Mouse (Mus musculus) hindbrain, embryonic 16.5 days (tissue): ENCODE measurements around the gene Prkar1b. TPM values are rescaled to one million over a fixed set of nuclear protein-coding genes. Genes with fewer than 3 reads are reported as not detected.
A peak's percentile ranks its signal among the peaks of the same experiment; 100 is the strongest.

ENCODE experiments used
- ATAC-seq: fragments of 200-750 bp; cut with Nextera tagmentation; 2 replicates; pipeline ENCODE4 v1.8.0; 2017; ENCODE audit warnings: moderate TSS enrichment, moderate library complexity
- H3K27ac ChIP-seq: fragments of 300-500 bp; sonication (generic); 2 replicates; pipeline ENCODE4 v1.5.1; 2014; ENCODE audit warnings: low read depth, mild to moderate bottlenecking, control low read depth, low read length, moderate library complexity
- H3K27me3 ChIP-seq: fragments of 300-500 bp; sonication (generic); replicated peaks from 2 replicates; pipeline ENCODE4 v1.6.1; 2014; ENCODE audit warnings: low read length; ENCODE audit not compliant: control insufficient read depth, insufficient read depth
- H3K36me3 ChIP-seq: fragments of 300-500 bp; sonication (generic); 2 replicates; pipeline ENCODE4 v1.6.1; 2014; ENCODE audit warnings: mild to moderate bottlenecking, low read length, moderate library complexity, mixed read lengths; ENCODE audit not compliant: control insufficient read depth, insufficient read depth
- H3K4me1 ChIP-seq: fragments of 300-500 bp; sonication (generic); 2 replicates; pipeline ENCODE4 v1.6.1; 2014; ENCODE audit warnings: low read depth, low read length; ENCODE audit not compliant: control insufficient read depth, insufficient read depth
- H3K4me2 ChIP-seq: fragments of 300-500 bp; sonication (generic); 2 replicates; pipeline ENCODE4 v1.6.1; 2014; ENCODE audit warnings: mild to moderate bottlenecking, low read length, control low read depth, moderate library complexity
- H3K4me3 ChIP-seq: fragments of 300-500 bp; sonication (generic); 2 replicates; pipeline ENCODE4 v1.5.1; 2014; ENCODE audit warnings: mild to moderate bottlenecking, low read length, control low read depth, moderate library complexity
- H3K9ac ChIP-seq: fragments of 300-500 bp; sonication (generic); 2 replicates; pipeline ENCODE4 v1.6.1; 2014; ENCODE audit warnings: low read depth, mild to moderate bottlenecking, control low read depth, low read length, moderate library complexity
- H3K9me3 ChIP-seq: fragments of 300-500 bp; sonication (generic); 2 replicates; pipeline ENCODE4 v1.6.1; 2014; ENCODE audit warnings: mild to moderate bottlenecking, low read length, moderate library complexity; ENCODE audit not compliant: control insufficient read depth
- WGBS: fragments of 180-500 bp; shearing (Covaris S2); extraction: QIAGEN DNeasy Blood & Tissue Kit; methylation state at CpG from one replicate; pipeline ENCODE4 v1.1.7; 2014; 5-methylcytosine and 5-hydroxymethylcytosine counted together
- polyA plus RNA-seq: library from polyadenylated mRNA; unstranded; fragments of >200 nt; fragmentation: Nextera tagmentation; extraction: Ambion mirVana; gene quantifications from 2 replicates; pipeline ENCODE4 v1.2.1, GENCODE M21; 2015

Gene Prkar1b
- polyA plus RNA-seq, 1 experiment from 2014 or later, result 332 TPM

- 0 out of 2 replicates have a peak, but pooled peaks cover 4% of the 10 kb centered on the region for H3K36me3 ChIP-seq
- no peaks in the 10 kb centered on the region for H3K27me3 ChIP-seq
- H3K9ac ChIP-seq, result no peak overlapping the region
- WGBS, result 34% methylated on average over 12 of the region's 12 CpGs
- peak; percentile 57 for ATAC-seq
- H3K27ac ChIP-seq, result peak overlapping the region; percentile 64
- peaks cover 10% of the 10 kb centered on the region for H3K4me1 ChIP-seq
- H3K4me2 ChIP-seq, result no peak overlapping the region
- no peaks in the 10 kb centered on the region for H3K9me3 ChIP-seq
- no peak overlapping the region for H3K4me3 ChIP-seq
Observed at GRCm38 (mm10) chr5:139098991-139099972, 50.5 kb downstream of the Prkar1b start.

- Histone ChIP-seq H3K4me3 (no peak overlapping the region), H3K9ac (no peak overlapping the region), H3K4me1 (peaks cover 10% of the 10 kb centered on the region), H3K4me2 (no peak overlapping the region), H3K36me3 (no peaks in the 10 kb centered on the region), H3K27me3 (no peaks in the 10 kb centered on the region), H3K9me3 (no peaks in the 10 kb centered on the region), H3K27ac (no peak overlapping the region)
- WGBS, result 83% methylated on average over 8 of the region's 8 CpGs
- no peak for ATAC-seq
Observed at GRCm38 (mm10) chr5:139095297-139096110, 54.3 kb downstream of the Prkar1b start.

GRCm38 (mm10) chr5:139093534-139093933 is 56.3 kb downstream of the Prkar1b start:
- no peak overlapping the region for H3K9ac ChIP-seq
- H3K27me3 ChIP-seq, result no peaks in the 10 kb centered on the region
- H3K27ac ChIP-seq, result no peak overlapping the region
- H3K9me3 ChIP-seq, result no peaks in the 10 kb centered on the region
- WGBS, result 76% methylated on average over 4 of the region's 4 CpGs
- no peaks in the 10 kb centered on the region; the same call in 1 of the 2 replicates for H3K4me1 ChIP-seq
- H3K36me3 ChIP-seq, result no peaks in the 10 kb centered on the region
- no peak overlapping the region for H3K4me3 ChIP-seq
- H3K4me2 ChIP-seq, result no peak overlapping the region
- no peak for ATAC-seq

GRCm38 (mm10) chr5:139091713-139092112 is 58.1 kb downstream of the Prkar1b start:
- H3K9ac ChIP-seq, result no peak overlapping the region
- no peaks in the 10 kb centered on the region for H3K27me3 ChIP-seq
- no peaks in the 10 kb centered on the region for H3K36me3 ChIP-seq
- no peak overlapping the region for H3K4me3 ChIP-seq
- ATAC-seq, result no peak
- no peak overlapping the region for H3K27ac ChIP-seq
- WGBS, result 87% methylated on average over 3 of the region's 3 CpGs
- no peaks in the 10 kb centered on the region for H3K4me1 ChIP-seq
- H3K4me2 ChIP-seq, result no peak overlapping the region
- no peaks in the 10 kb centered on the region for H3K9me3 ChIP-seq

- ATAC-seq, result no peak
- Histone ChIP-seq H3K4me3 (no peak overlapping the region), H3K36me3 (no peaks in the 10 kb centered on the region), H3K9ac (no peak overlapping the region), H3K4me1 (no peaks in the 10 kb centered on the region), H3K27ac (no peak overlapping the region), H3K9me3 (no peaks in the 10 kb centered on the region), H3K4me2 (no peak overlapping the region), H3K27me3 (no peaks in the 10 kb centered on the region)
- WGBS, result 80% methylated on average over 1 of the region's 1 CpGs
Observed at GRCm38 (mm10) chr5:139090162-139090561, 59.6 kb downstream of the Prkar1b start.

GRCm38 (mm10) chr5:139088173-139088572 is 61.6 kb downstream of the Prkar1b start:
- H3K4me2 ChIP-seq, result no peak overlapping the region
- 91% methylated on average over 5 of the region's 5 CpGs for WGBS
- no peak overlapping the region for H3K9ac ChIP-seq
- H3K4me3 ChIP-seq, result no peak overlapping the region
- H3K27ac ChIP-seq, result no peak overlapping the region
- H3K4me1 ChIP-seq, result no peaks in the 10 kb centered on the region
- H3K9me3 ChIP-seq, result no peaks in the 10 kb centered on the region
- ATAC-seq, result no peak
- no peaks in the 10 kb centered on the region for H3K27me3 ChIP-seq
- no peaks in the 10 kb centered on the region; the same call in 1 of the 2 replicates for H3K36me3 ChIP-seq

GRCm38 (mm10) chr5:139084831-139085519 is 64.8 kb downstream of the Prkar1b start:
- 79% methylated on average over 7 of the region's 7 CpGs for WGBS
- Histone ChIP-seq H3K36me3 (no peaks in the 10 kb centered on the region; the same call in 1 of the 2 replicates), H3K4me3 (no peak overlapping the region)

GRCm38 (mm10) chr5:139084302-139084701 is 65.5 kb downstream of the Prkar1b start:
- no peaks in the 10 kb centered on the region for H3K9me3 ChIP-seq
- no peak for ATAC-seq
- H3K9ac ChIP-seq, result no peak overlapping the region
- no peaks in the 10 kb centered on the region for H3K27me3 ChIP-seq
- no peak overlapping the region for H3K4me3 ChIP-seq
- 69% methylated on average over 6 of the region's 6 CpGs for WGBS
- H3K36me3 ChIP-seq, result no peaks in the 10 kb centered on the region; the same call in 1 of the 2 replicates
- no peak overlapping the region for H3K4me2 ChIP-seq
- no peaks in the 10 kb centered on the region for H3K4me1 ChIP-seq
- no peak overlapping the region for H3K27ac ChIP-seq

More at GRCm38 (mm10) chr5:139084831-139085519, 64.8 kb downstream of the Prkar1b start:
- Histone ChIP-seq H3K9me3 (no peaks in the 10 kb centered on the region), H3K4me1 (no peaks in the 10 kb centered on the region), H3K9ac (no peak overlapping the region), H3K27me3 (no peaks in the 10 kb centered on the region), H3K27ac (no peak overlapping the region), H3K4me2 (no peak overlapping the region)
- ATAC-seq, result 0 out of 2 replicates have a peak, but pooled peaks have one; percentile 57
